Mouse (Mus musculus) left cerebral cortex, adult 11 months (tissue): Measurements from ENCODE around the gene Casq1.

ENCODE experiments used
- DNase-seq: peaks from one replicate; pipeline ENCODE4 v3.0.0; 2022; ENCODE audit warnings: low spot score

Casq1 gene

DNA sequence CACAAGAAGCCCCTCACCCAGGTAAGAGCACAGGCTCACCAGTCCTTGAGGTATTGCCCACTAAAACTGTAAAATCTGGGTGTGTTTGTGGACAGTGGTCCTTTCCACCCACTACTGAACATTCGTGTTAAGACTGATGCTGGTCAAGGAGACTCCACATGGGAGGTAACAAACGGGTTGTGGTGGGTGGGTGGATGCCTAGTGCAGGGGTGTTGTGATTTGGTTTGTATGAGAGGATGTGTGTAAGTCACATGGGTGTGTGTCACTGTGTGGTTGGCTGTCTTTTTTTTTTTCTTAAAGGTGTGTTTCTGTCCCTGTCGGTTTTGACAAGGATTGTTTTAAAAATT lies 14.0 kb downstream of the Casq1 start:
- DNase-seq, result no peak

DNA sequence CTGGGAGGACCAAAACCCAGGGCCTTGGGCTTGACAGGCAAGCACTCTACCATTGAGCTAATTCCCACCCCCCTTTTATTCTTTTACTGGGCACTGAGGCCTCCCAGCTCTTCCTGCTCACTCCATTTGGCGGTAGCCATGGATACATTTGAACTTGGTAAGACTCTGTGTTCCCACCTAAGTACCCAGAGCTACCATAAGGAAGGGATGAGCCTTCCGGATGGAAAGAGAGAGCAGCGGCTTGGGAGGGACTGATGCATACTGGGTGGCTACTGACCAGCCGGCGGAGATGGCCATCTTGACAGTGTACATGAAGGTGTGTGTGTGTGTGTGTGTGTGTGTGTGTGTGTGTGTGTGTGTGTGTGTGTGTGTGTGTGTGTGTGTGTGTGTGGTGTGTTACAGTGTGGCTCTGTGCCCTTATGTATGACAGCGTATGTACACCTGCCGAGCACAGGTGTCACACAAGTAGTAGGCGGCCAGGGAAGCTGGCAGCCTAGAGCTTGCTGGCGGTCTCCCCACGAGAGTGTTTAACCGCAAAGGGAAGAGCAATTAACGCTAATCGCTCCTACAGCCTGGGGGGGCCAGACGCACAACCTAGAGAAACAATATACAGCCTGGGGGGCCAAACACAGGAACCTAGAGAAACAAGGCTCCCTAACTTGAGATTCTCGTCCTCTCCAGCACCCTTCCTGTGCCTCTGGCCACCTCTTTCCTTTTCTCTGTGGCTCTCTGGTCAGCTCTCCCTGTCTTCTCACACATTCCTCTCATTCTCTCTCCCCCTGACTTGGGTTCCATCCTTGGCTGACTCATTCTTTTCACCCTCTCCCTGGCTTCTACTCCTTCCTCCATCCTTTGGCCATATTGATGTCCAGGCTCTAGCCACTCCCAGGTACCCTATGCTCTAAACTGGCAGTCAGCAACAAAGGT lies 14.6 kb downstream of the Casq1 start:
- no peak for DNase-seq

DNA sequence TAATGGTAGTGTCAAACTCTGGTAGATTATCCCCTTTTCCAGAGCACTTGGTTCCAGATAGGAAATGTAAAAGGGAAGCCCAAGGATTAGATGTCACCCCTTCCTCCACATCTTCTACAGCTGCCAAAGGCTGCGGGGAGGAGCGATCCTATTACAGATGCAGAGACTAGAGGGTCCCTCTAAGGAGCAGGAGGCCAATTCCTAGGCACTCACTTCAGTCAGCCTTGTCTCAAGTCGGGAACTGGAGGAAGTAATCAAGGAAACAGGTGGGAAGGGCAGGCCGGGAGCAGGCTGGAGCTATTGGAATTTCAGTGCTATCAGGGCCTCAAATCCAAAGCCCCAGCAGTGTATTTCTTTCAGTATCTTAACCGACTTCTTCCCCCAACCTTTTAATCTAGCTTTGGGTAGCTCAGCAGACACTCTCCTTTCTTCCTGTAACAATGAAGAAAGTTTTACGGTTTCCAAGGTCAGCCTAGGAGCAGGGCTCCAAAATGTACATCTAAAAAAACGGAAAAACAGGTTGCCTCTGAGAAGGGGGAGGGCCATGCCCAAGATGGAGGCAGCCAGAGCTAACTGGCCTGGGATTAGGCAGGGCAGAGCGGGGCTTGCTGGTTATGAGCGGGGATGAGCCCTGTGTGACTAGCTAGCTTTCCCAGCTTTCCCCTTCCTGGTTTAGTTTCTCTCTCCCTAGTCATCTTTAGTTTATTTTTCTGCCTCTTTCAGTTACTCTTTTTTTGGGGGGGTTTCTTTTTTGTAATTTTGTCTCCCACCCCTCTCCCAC lies 15.4 kb downstream of the Casq1 start:
- no peak for DNase-seq

DNA sequence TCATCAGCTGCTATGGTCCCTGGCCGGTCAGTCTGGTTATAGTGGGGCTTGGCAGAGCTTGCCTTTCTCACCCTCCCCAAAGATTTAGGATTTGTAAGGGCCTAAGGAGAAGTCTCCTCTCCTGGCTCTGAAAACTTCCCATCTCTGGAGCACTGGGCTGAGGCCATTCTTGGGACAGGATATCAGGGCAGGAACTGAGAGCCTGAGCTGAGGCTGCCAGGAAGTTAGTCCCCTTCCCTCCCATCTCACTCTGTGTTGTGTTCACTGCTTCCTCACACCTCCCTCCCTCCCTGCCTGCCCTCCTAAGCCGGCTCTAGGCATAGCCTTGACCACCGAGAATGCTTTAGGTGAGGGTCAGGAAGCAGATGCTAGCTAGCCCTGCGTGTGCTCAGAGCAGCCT lies 16.1 kb downstream of the Casq1 start:
- DNase-seq, result no peak

DNA sequence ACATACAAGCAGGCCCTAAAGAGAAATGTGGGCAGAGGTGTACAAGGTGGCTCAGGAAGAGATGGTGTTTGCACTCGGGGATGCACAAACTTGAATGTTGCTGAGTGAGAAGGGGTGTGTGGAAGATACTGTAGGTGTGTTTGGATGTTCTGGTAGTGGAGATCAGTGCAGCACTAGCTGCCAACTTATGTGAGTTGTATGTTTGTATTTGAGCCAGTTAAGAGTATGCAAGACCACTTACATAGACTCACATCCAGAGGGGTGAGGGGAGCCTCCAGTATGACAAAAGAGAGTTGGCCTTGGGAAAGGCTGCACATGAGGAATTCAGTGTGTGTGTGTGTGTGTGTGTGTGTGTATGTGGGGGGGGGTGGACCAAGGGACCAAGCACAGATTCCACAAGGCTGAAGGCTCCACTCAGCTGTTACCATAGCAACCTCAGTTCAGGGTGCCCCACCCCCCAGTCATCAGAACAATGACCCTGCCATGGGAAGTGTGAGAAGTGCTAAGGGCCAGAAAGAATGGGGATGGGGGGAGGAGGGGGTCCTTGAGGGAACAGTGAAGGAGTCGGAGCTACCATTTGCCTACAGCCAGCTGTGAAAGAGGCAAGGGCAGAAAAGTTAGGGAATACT lies 16.7 kb downstream of the Casq1 start:
- no peak for DNase-seq

DNA sequence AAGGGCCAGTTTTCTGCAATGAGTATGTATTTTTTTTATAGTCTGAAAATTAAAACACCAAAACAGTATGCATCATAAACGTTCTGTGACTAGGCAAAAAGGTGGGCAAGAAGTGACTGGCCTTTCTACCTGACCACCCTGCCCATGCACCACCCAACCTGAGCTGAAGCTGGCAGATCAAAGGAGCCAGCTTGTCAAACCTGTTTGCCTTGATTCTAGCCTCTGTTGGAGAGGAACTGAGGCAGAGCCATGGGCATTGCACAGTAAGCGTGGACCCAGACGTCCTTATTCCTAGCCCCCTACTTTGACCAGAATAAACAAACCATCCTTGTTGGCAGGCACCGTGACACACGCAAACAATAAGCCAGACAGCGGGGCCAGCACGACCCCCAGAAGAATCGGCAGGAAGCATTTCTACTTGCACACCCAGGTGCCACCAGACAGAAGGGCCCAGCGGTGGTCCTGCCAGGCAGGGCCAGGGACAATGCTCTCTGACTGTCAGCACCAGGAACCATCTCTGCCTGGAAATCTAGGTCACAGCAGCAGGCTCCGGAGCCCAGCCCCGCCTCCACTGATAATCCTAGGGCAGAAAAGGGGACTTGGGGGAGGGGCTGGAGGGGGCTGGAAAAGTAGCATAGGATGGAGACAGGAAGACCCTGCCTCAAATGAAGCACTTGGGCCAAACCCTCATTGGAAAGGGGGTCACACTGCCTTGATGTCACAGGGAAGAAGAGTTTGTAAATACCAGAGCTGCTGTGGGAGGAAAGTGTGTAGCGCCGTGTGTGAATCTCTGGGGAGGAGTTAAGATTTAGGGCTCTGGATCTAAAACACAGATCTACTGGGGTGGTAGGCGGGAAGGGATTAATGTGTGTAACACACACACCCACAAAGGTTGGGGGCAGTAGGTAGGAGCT lies 17.4 kb downstream of the Casq1 start:
- DNase-seq, result no peak

DNA sequence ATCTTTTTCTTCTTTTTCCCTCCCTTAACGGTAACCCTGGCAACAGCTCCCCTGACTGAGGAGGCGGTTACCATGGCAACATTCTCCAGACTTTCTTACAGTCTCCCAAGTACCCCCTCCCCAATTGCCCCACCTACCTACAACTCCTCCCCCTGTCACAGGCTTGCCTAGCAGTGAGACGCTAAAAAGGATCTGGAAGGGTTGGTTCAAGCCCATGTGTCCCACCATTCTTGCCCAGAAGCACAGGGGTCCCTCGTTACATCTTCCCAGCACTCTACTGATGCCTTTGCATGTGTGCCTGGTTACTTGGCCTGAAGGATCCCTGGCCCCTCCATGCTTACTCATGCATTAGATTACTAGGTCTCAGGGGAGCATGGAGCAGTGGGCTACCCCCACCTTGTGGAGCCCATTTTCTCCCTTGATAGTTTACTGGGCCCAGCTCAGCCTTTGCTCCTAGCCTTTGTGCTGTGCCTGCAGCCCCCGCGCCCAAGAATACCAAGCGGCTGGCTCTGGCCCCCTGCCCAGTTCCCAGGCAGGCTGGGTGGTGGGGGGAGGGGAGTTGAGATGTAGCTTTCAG lies 18.7 kb downstream of the Casq1 start:
- DNase-seq, result peak; percentile 68

DNA sequence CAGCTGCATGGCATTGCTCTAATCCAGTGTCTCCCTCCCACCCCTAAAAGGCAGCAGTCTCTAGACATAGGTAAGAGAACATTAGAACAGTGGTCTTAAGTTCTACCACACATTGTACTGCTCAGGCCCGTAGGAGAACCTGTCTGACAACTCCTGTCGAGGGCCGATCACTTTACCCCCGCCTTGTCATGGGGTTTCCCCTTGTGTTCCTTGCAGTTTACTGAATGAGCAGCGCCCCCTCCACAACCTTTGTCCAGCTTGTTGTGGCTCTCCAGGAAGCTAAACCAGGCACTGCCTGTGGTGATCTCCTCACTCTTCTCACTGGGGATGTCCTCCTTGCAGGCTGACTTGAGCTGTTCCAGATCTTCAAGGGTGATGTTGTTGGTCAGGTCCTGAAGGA lies 19.5 kb downstream of the Casq1 start:
- no peak for DNase-seq

DNA sequence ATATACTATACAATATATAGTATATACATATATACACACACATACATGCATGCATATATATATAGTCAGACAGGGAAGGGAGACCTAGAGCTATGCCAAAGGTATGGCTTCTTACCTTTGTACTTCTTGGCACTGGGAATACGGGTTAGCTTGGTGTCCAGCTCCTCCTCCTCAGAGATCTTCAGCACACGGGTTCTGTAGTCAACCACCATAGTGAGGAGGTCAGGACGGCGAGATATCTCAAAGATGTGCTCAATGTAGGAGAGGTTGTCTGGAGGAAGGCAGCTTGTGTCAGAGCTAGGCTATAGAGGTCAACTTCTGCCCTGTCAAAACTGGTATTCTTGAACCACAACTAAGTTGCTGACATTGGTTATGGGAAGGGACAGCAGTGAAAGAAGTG lies 20.7 kb downstream of the Casq1 start:
- DNase-seq, result no peak

DNA sequence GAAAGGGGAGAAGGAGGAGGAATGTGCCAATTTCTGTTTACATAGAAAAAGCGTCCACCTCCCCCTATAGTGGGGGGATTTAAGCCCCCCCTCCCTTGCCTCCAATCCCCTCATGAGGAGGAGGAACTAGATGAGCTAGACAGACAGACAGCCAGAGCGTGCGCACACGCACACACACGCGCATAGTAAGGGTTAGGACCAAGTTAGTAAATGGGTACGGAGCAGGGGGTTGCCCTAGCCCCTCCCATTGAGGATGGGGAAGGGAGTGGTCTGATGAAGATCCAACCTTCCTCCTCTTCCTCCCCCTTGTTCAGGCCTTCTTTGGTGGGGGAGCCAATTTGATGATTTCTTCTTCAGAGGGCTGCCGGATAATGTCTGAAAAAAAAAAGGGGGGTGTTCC lies 21.4 kb downstream of the Casq1 start:
- DNase-seq, result no peak

DNA sequence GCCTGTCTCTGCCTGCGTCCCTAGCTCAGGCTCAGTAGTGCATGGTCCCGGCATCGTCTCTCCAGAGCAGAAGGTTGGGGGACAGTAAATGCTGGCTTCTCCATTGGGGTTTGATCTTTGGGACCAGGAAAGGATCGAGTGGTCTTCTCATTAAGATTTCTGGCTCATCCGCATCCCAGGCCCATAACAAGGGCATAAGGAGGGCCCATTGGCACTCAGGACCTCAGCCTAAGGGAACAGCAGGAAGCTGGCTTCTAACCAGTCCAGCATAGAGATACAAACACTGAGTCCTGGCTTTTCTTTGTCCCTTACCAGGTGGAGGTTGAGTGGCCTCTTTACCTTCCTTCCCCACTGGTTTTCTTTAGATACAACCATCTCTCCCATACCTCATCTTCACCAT lies 21.8 kb downstream of the Casq1 start:
- no peak for DNase-seq

DNA sequence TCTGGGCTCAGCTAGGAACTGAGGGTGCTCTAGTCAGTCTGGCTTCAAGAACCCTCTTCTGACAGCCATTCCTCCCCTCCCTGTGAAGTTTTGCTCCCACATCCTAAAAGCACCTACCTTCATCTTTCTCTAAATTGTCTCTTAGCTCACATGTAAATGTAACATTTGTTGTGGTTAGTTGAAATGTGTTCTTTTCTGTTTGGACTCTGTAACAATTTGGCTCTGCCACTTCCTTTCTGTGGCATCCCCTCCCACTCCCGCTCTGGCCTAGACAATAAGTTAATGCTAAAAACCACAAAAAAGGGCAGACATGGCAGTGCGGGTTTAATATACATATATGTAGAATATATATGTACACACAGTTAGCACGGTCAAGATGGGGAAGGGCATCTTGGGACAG lies 22.5 kb downstream of the Casq1 start:
- DNase-seq, result no peak

DNA sequence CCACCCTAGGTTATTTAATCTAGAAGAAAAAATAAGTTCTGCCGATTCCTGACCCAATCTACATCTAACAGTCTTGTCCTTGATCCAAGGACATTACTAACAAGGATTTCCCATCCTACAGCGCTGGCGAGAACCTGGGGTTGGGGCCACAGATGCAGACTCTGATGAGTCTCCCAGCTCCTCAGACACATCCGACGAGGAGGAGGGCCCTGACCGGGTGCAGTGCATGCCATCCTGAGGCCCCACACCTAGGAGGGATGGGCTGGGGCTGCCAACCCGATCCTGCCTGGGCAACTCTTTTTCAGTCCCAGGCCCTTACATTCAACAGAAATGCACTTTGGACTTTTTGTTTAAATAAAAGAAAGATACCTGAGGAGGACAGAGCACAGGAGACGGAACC lies 25.2 kb downstream of the Casq1 start:
- no peak for DNase-seq

DNA sequence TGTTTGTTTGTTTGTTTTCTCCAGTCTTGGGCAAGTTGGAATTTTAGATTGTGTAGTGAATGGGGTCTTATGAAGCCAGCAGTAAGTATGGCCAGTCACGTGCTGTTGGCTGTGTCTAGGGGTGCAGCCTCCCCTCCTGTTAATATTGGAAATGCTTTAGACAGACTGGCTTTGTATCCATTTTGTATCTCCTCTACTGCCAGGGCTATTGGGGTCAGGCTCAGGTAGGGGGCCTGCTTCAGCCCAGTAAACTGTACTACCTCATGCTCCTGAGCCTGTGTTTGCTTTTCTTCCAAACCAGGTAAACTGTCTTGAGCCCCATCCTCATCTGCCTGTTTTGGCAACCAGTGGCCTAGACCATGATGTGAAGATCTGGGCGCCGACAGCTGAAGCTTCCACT lies 27.5 kb downstream of the Casq1 start:
- no peak for DNase-seq

DNA sequence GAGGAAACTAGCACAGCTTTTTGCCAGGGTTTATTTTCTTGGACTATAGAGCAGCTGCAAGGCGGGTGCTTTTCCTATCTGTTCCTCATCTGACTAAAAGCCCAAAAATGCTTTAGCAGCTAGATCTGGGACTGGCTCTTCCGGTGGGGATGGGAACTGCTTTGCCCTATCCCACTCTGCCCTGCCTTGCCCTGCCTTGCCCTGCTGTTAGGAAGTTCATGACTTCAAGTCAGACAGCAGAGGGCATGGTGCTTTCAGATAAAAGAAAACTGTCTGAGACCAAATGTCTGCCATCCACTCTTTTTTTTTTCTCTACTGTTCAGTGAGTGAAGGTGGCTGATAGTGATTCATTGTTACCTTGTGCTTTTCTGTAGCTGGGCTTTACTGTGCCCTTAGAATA lies 28.1 kb downstream of the Casq1 start:
- DNase-seq, result no peak

DNA sequence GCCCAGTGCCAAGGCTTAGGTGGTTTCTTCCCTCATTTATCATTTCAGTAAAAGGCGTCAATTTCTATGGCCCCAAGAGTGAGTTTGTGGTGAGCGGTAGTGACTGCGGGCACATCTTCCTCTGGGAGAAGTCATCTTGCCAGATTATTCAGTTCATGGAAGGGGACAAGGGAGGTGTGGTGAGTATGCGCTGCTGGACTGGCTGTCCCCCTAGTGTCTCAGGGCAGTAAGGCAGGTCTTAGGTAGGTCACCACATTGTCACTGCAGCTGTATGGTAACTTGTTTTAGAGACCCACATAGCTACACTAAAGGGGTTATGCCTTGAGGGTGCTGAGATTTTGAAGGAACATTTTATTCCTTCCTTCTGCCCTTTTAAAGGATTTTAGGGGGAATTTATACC lies 30.8 kb downstream of the Casq1 start:
- no peak for DNase-seq

DNA sequence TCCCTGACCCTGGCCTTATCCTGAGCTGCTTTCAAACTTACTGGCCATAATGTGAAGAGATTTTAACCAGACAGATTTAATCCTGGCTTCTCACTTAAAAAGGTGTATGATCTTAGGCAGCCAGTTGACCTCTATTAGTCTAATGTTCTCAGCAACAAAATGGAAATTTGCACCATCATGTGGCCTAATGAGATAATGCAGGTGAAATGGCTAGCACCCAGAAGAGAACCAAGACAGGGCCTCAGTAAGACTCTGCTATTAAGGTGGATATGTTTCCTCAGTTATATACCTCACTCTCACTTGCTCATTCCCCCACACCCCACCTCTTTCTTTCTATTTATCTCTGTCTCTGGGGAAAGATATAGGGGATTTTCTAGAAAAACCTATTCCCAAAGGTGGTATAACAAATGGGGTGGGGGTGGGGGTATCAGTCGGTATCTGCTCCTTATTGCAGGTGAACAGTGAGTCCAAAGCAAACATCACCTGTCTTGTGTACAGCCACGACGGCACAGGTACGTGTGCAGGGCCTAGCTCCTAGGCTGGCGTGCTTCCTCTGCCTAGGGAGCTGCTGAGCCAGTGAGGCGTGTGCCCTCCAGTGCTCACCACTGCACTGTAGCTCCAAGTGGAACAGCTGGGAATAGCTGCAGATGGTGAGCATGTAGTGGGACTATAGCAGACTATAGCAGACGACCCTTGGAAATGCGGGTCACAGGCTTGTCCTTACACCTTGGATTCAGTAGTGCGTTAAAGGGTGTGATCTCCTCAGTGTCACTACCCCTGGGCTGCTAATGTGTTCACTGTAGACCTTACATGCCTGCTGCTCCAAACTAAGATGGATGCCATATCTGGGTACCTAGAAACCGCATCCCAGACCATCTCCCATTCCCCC lies 33.0 kb downstream of the Casq1 start:
- no peak for DNase-seq

DNA sequence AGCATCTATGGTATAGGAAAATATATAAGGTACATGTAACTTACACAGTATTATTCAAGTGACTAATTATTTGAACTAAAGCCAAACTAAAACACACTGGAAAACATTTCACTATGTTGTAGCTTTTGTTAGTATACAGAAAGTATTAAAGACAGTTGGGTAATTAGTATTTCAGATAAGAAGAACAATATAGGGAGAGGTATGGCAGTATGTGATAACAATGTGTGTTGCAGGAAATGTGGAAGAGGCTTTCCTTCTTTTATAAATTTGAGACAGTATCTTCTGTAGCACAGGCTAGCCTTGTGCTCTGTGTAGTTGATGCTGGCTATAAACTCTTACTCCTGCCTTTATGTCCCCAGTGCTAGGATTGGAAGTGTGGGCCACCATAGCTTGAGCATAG lies 35.8 kb downstream of the Casq1 start:
- DNase-seq, result no peak

DNA sequence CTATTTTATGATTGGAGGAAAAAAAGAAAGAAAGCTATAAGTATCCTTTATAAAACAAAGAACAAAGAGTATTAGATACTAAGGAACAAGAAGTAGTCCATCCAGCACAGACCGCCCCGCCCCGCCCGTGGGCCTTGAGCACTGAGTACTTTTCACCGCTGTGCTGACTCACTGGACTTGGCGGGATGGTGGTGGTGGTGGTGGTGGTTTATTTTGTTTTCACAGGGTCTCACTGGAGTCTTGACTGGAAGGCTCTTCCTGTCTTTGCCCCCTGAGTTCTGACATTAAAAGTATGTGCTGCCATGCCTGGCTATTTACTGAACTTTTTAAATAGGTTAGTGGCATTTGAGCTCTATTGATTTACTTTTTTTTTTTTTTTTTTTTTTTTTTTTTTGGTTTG lies 36.6 kb downstream of the Casq1 start:
- no peak for DNase-seq

DNA sequence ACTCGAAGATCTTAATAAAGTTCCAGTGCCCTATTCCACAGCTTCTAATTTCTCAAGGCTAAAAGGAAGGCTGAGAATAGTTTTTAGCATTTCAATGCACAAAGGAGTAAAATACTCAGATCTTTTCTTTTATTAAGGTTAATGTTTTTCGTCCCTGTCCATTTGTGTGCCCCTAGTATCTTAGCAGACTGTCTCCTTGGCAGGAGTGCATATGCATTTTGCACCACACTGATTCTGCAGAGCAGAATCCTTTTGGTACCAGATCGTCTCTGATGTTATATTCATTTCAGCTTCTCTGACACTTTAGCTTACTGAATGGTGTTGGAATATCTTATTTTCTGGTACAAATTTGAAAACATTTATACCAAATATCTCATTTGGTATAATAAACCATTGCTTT lies 37.9 kb downstream of the Casq1 start:
- no peak for DNase-seq

DNA sequence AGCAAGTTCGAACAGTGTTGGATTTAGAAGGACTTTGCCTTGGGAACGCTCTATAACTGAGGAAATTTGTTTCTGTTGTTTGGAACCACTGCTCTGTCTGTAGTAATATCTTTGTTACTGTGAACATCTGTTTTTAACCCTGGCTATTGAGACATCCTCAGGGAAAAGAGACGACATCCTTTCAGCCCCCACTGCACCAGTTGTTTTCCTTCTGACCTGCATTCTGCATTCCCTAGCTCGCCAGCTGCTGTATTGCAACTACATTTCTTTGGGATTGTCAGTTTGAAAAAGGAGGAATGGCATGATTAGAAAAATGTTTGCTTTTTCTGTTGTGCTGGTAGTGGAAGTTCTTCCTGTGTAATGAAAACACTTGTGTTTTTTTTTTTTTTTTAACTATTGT lies 38.8 kb downstream of the Casq1 start:
- DNase-seq, result no peak
